Comparison of ENCODE assay signal across 10 mouse cellular contexts in genomic region chr8:111726102-111726900, GRCm38 (mm10). TPM values are rescaled to one million over a fixed set of nuclear protein-coding genes. Genes with fewer than 3 reads are reported as not detected.
DNase-seq lines count a peak whose midpoint lies in the region; ATAC-seq and TF ChIP-seq lines count a peak whose summit lies in the region.
"Had no signal": no experiment of that assay in that cellular context is flagged by ENCODE, and none has a peak within 500 bp of the region (broad histone marks: within the 10 kb centered on the region; RNA-seq: fewer than 3 reads in every experiment).

No protein-coding gene starts in this region.

- H3K27ac ChIP-seq in embryonic facial prominence, embryonic 11.5 days (replicated peaks; ENCODE audit: low read depth, low read length) = 0 out of 2 replicates have a peak overlapping the region, but pooled peaks have one; percentile 16
- H3K27ac ChIP-seq in limb, embryonic 14.5 days (replicated peaks; ENCODE audit: low read depth, low read length) = peak overlapping the region; percentile 53
- peak overlapping the region; percentile 42 for H3K27ac ChIP-seq in neural tube, embryonic 15.5 days (replicated peaks)

- peak overlapping the region; percentile 84 for H3K4me3 ChIP-seq in megakaryocyte, embryonic 14.5 days (replicated peaks)
- no peak overlapping the region for H3K4me3 ChIP-seq in embryonic facial prominence, embryonic 11.5 days (ENCODE audit: low read depth, low read length)
- H3K4me3 ChIP-seq in limb, embryonic 14.5 days (replicated peaks; ENCODE audit: low read length) = no peak overlapping the region
- H3K4me3 ChIP-seq in neural tube, embryonic 15.5 days (replicated peaks) = no peak overlapping the region

- no peak overlapping the region; the same call in 1 of the 2 replicates for H3K9ac ChIP-seq in embryonic facial prominence, embryonic 11.5 days (replicated peaks; ENCODE audit: low read length)
- H3K9ac ChIP-seq in limb, embryonic 14.5 days (ENCODE audit: low read depth, low read length, severe bottlenecking) = no peak overlapping the region
- no peak overlapping the region for H3K9ac ChIP-seq in neural tube, embryonic 15.5 days (replicated peaks)

- H3K36me3 ChIP-seq in megakaryocyte, embryonic 14.5 days (replicated peaks; ENCODE audit: low read length) = no peaks in the 10 kb centered on the region
- no peaks in the 10 kb centered on the region for H3K36me3 ChIP-seq in embryonic facial prominence, embryonic 11.5 days (replicated peaks; ENCODE audit: control insufficient read depth, insufficient read depth, low read depth, low read length)
- peaks cover 1% of the 10 kb centered on the region; the same call in 1 of the 2 replicates for H3K36me3 ChIP-seq in limb, embryonic 14.5 days (ENCODE audit: control insufficient read depth, insufficient read depth, low read length)
- H3K36me3 ChIP-seq in neural tube, embryonic 15.5 days = no peaks in the 10 kb centered on the region
- H3K36me3 ChIP-seq: G1E had no signal

- DNase-seq in embryonic facial prominence, embryonic 11.5 days (ENCODE audit: low spot score) = no peak
- DNase-seq in heart, adult 9 months (ENCODE audit: low spot score in 2 of 2) = peak; percentile 89 to 91
- DNase-seq in kidney, adult 9 months = peak; percentile 97
- DNase-seq in limb, embryonic 14.5 days (ENCODE audit: low spot score) = peak; percentile 30

- no peak for TF ChIP-seq POLR2A in limb, embryonic 14.5 days (IDR thresholded peaks at IDR 0.05; ENCODE audit: borderline replicate concordance, extremely low read depth, insufficient read depth, insufficient read length)

- no peak for ATAC-seq in megakaryocyte, adult 5-6 weeks (ENCODE audit: poor library complexity, severe bottlenecking)
- no peak for ATAC-seq in embryonic facial prominence, embryonic 11.5 days (replicated peaks; ENCODE audit: insufficient number of reproducible peaks, low FRiP score, low TSS enrichment, low read depth)
- peak; percentile 60; the same call in 1 of the 2 replicates for ATAC-seq in limb, embryonic 14.5 days (ENCODE audit: low FRiP score, low read depth)
- peak; percentile 78 for ATAC-seq in neural tube, embryonic 15.5 days (ENCODE audit: low FRiP score)
- ATAC-seq in erythroid progenitor cell, adult 5-6 weeks (replicated peaks; ENCODE audit: low FRiP score, poor library complexity, severe bottlenecking) = no peak

- no peak overlapping the region for H3K4me2 ChIP-seq in embryonic facial prominence, embryonic 11.5 days (ENCODE audit: low read depth, low read length)
- no peak overlapping the region for H3K4me2 ChIP-seq in limb, embryonic 14.5 days (replicated peaks; ENCODE audit: low read depth, low read length, severe bottlenecking)
- H3K4me2 ChIP-seq in neural tube, embryonic 15.5 days = no peak overlapping the region; the same call in 1 of the 2 replicates

- H3K9me3 ChIP-seq in megakaryocyte, embryonic 14.5 days = no peaks in the 10 kb centered on the region
- no peaks in the 10 kb centered on the region for H3K9me3 ChIP-seq in embryonic facial prominence, embryonic 11.5 days (replicated peaks; ENCODE audit: control insufficient read depth, low read length)
- H3K9me3 ChIP-seq in limb, embryonic 14.5 days (ENCODE audit: control insufficient read depth, low read length) = no peaks in the 10 kb centered on the region
- no peaks in the 10 kb centered on the region for H3K9me3 ChIP-seq in neural tube, embryonic 15.5 days (replicated peaks)
- H3K9me3 ChIP-seq: G1E had no signal

- WGBS in embryonic facial prominence, embryonic 11.5 days = 60% methylated on average over 7 of the region's 7 CpGs
- WGBS in limb, embryonic 14.5 days = 60% methylated on average over 7 of the region's 7 CpGs
- 65% methylated on average over 7 of the region's 7 CpGs for whole genome bisulfite sequencing in neural tube, embryonic 15.5 days

- peaks cover 75% of the 10 kb centered on the region for H3K27me3 ChIP-seq in megakaryocyte, embryonic 14.5 days (replicated peaks)
- H3K27me3 ChIP-seq in embryonic facial prominence, embryonic 11.5 days (ENCODE audit: control insufficient read depth, insufficient read depth, low read length) = no peaks in the 10 kb centered on the region
- no peaks in the 10 kb centered on the region for H3K27me3 ChIP-seq in limb, embryonic 14.5 days (ENCODE audit: control insufficient read depth, insufficient read depth, low read length)
- no peaks in the 10 kb centered on the region for H3K27me3 ChIP-seq in neural tube, embryonic 15.5 days (replicated peaks)

- H3K4me1 ChIP-seq in megakaryocyte, embryonic 14.5 days = peaks cover 61% of the 10 kb centered on the region
- H3K4me1 ChIP-seq in embryonic facial prominence, embryonic 11.5 days (ENCODE audit: control insufficient read depth, insufficient read depth, low read length) = peaks cover 7% of the 10 kb centered on the region
- H3K4me1 ChIP-seq in limb, embryonic 14.5 days (ENCODE audit: control insufficient read depth, insufficient read depth, low read length) = peaks cover 27% of the 10 kb centered on the region
- peaks cover 64% of the 10 kb centered on the region for H3K4me1 ChIP-seq in neural tube, embryonic 15.5 days

RNA-seq across cellular contexts. Expression of gene Bcar1, which starts 17.3 kb away (rescaled TPM):
- 1.1 and 1.5 TPM in 2 replicates for polyA plus RNA-seq in megakaryocyte, embryonic 14.5 days (2012; ENCODE audit: insufficient read depth, low replicate concordance)
- total RNA-seq in megakaryocyte, adult 5-6 weeks (2015) = 0.21 TPM in 1 of 2 replicates, not detected in the other
- total RNA-seq in megakaryocyte, adult 5-6 weeks (2017) = not detected in 2 replicates
- 30.9 and 36.5 TPM in 2 replicates for polyA plus RNA-seq in embryonic facial prominence, embryonic 11.5 days (2014; fragmentation: Nextera tagmentation; extraction: Ambion mirVana)
- 55.5 and 79.4 TPM in 2 replicates for polyA plus RNA-seq in limb, embryonic 14.5 days (2012; rRNA removed)
- 40.7 and 45.4 TPM in 2 replicates for polyA plus RNA-seq in limb, embryonic 14.5 days (2014; fragmentation: Nextera tagmentation; extraction: Ambion mirVana)
- polyA plus RNA-seq in neural tube, embryonic 15.5 days (2015; fragmentation: Nextera tagmentation; extraction: Ambion mirVana) = 41.5 and 42.8 TPM in 2 replicates
- total RNA-seq in erythroid progenitor cell, adult 5-6 weeks (2015; ENCODE audit: low replicate concordance) = not detected in 2 replicates
- total RNA-seq in erythroid progenitor cell, adult 5-6 weeks (2017; ENCODE audit: low replicate concordance) = 0.64 TPM in 1 of 2 replicates, not detected in the other

RNA-seq across cellular contexts. Expression of gene Ctrb1, which starts 35.5 kb away (rescaled TPM):
- polyA plus RNA-seq in megakaryocyte, embryonic 14.5 days (2012; ENCODE audit: insufficient read depth, low replicate concordance) = 3.6 TPM in 1 of 2 replicates, not detected in the other
- total RNA-seq in megakaryocyte, adult 5-6 weeks (2015) = not detected in 2 replicates
- total RNA-seq in megakaryocyte, adult 5-6 weeks (2017) = not detected in 2 replicates
- polyA plus RNA-seq in embryonic facial prominence, embryonic 11.5 days (2014; fragmentation: Nextera tagmentation; extraction: Ambion mirVana) = not detected in 2 replicates
- polyA plus RNA-seq in limb, embryonic 14.5 days (2012; rRNA removed) = 0.10 and 0.91 TPM in 2 replicates
- polyA plus RNA-seq in limb, embryonic 14.5 days (2014; fragmentation: Nextera tagmentation; extraction: Ambion mirVana) = not detected in 2 replicates
- 25.6 TPM in 1 of 2 replicates, not detected in the other for polyA plus RNA-seq in neural tube, embryonic 15.5 days (2015; fragmentation: Nextera tagmentation; extraction: Ambion mirVana)
- not detected in 2 replicates for total RNA-seq in erythroid progenitor cell, adult 5-6 weeks (2015; ENCODE audit: low replicate concordance)
- total RNA-seq in erythroid progenitor cell, adult 5-6 weeks (2017; ENCODE audit: low replicate concordance) = not detected in 2 replicates
- total RNA-seq: G1E; left cerebral cortex, adult 8-10 months had no signal
- polyA plus RNA-seq: G1E had no signal

Comparison
In these comparisons a context has a peak if more than half of its experiments do, and no peak if none do; other contexts are left out.
1. ATAC-seq: peak in limb, embryonic 14.5 days (single experiment) and neural tube, embryonic 15.5 days (single experiment); none in megakaryocyte, adult 5-6 weeks (single experiment), embryonic facial prominence, embryonic 11.5 days (single experiment) and erythroid progenitor cell, adult 5-6 weeks (single experiment).
2. RNA of gene Bcar1, which starts 17.3 kb away (polyA plus RNA-seq): 40.7 to 79.4 TPM in limb, embryonic 14.5 days, 41.5 to 42.8 TPM in neural tube, embryonic 15.5 days and 30.9 to 36.5 TPM in embryonic facial prominence, embryonic 11.5 days; 1.1 to 1.5 TPM in megakaryocyte, embryonic 14.5 days; every median in the first group is over 10 times any median in the second.
3. Peak in every context shown above with its lines, with median percentiles within 50 percentile points of each other: H3K27ac ChIP-seq.